Mouse (Mus musculus): ENCODE measurements at regions not wholly inside any gene's neighbourhood (a gene's known extent, or its start where the extent isn't known, plus 50 kb on each side); places are given as distances from the start of the nearest gene placed in this dataset.

GRCm38 (mm10) chr2:48617141-48617699 lies 196.7 kb upstream of the Acvr2a start:
- DNase-seq (ENCODE audit: low read depth, low spot score), result no peak

GRCm38 (mm10) chr2:48619042-48619441 lies 194.9 kb upstream of the Acvr2a start:
- DNase-seq (ENCODE audit: low read depth, low spot score), result no peak

- no peak for DNase-seq (ENCODE audit: low read depth, low spot score)
These were observed 193.1 kb upstream of the Acvr2a start for GRCm38 (mm10) chr2:48620815-48621214.

GRCm38 (mm10) chr2:48622316-48622715 lies 191.6 kb upstream of the Acvr2a start:
- no peak for DNase-seq (ENCODE audit: low read depth, low spot score)

GRCm38 (mm10) chr2:48624040-48624439 lies 189.9 kb upstream of the Acvr2a start:
- DNase-seq (ENCODE audit: low read depth, low spot score), result no peak

- no peak for DNase-seq (ENCODE audit: low read depth, low spot score)
These were observed 189.4 kb upstream of the Acvr2a start for GRCm38 (mm10) chr2:48624461-48624860.

GRCm38 (mm10) chr2:48627011-48627410 lies 186.9 kb upstream of the Acvr2a start:
- DNase-seq (ENCODE audit: low read depth, low spot score), result no peak

- no peak for DNase-seq (ENCODE audit: low read depth, low spot score)
These were observed 184.5 kb upstream of the Acvr2a start for GRCm38 (mm10) chr2:48629106-48630050.

- peak; percentile 0 for DNase-seq (ENCODE audit: low read depth, low spot score)
These were observed 179.3 kb upstream of the Acvr2a start for GRCm38 (mm10) chr2:48634456-48635174.

GRCm38 (mm10) chr2:48636108-48636507 lies 177.8 kb upstream of the Acvr2a start:
- DNase-seq (ENCODE audit: low read depth, low spot score), result no peak

GRCm38 (mm10) chr2:48644114-48644513 lies 169.8 kb upstream of the Acvr2a start:
- no peak for DNase-seq (ENCODE audit: low read depth, low spot score)

GRCm38 (mm10) chr2:48650281-48650680 lies 163.6 kb upstream of the Acvr2a start:
- DNase-seq (ENCODE audit: low read depth, low spot score), result no peak

- DNase-seq (ENCODE audit: low read depth, low spot score), result no peak
These were observed 152.7 kb upstream of the Acvr2a start for GRCm38 (mm10) chr2:48661222-48661621.

GRCm38 (mm10) chr2:48665103-48665502 lies 148.8 kb upstream of the Acvr2a start:
- no peak for DNase-seq (ENCODE audit: low read depth, low spot score)

- DNase-seq (ENCODE audit: low read depth, low spot score), result no peak
These were observed 124.8 kb upstream of the Acvr2a start for GRCm38 (mm10) chr2:48689098-48689497.

GRCm38 (mm10) chr2:48694509-48694908 lies 119.4 kb upstream of the Acvr2a start:
- no peak for DNase-seq (ENCODE audit: low read depth, low spot score)

- no peak for DNase-seq (ENCODE audit: low read depth, low spot score)
These were observed 113.0 kb upstream of the Acvr2a start for GRCm38 (mm10) chr2:48700886-48701285.

- no peak for DNase-seq (ENCODE audit: low read depth, low spot score)
These were observed 108.7 kb upstream of the Acvr2a start for GRCm38 (mm10) chr2:48705103-48705804.

GRCm38 (mm10) chr2:48705805-48706150 lies 108.1 kb upstream of the Acvr2a start:
- DNase-seq (ENCODE audit: low read depth, low spot score), result no peak

GRCm38 (mm10) chr2:48706188-48706587 lies 107.7 kb upstream of the Acvr2a start:
- DNase-seq (ENCODE audit: low read depth, low spot score), result no peak

- DNase-seq (ENCODE audit: low read depth, low spot score), result no peak
These were observed 97.7 kb upstream of the Acvr2a start for GRCm38 (mm10) chr2:48716206-48716605.

GRCm38 (mm10) chr2:48717770-48718169 lies 96.1 kb upstream of the Acvr2a start:
- no peak for DNase-seq (ENCODE audit: low read depth, low spot score)

Data from retina, postnatal 7 days (tissue).